Mouse (Mus musculus) activated CD4-positive, CD25-positive, alpha-beta regulatory T cell, adult 9 weeks (primary cell): ENCODE measurements around the gene Lpcat2. TPM values are rescaled to one million over a fixed set of nuclear protein-coding genes. Genes with fewer than 3 reads are reported as not detected.

ENCODE experiments used
- polyA plus RNA-seq: library from polyadenylated mRNA; unstranded; fragments of 100-300 nt; shearing (Covaris generic); gene quantifications from one replicate; pipeline ENCODE4 v1.2.1, GENCODE M21; 2017

The Lpcat2 gene
- 0.78 TPM for polyA plus RNA-seq

GRCm38 (mm10) chr8:92855171-92855894 lies at the start of gene Lpcat2:
Lpcat2 (plus strand) TSS chr8:92855339.

GRCm38 (mm10) chr8:92827243-92828034 lies 27.7 kb upstream of the Lpcat2 start, which contains the start of gene Mmp2:
Mmp2 (plus strand) TSS chr8:92827291.

GRCm38 (mm10) chr8:92901107-92901506 lies 46.0 kb downstream of the Lpcat2 start, which contains the start of gene Capns2:
Capns2 (plus strand) TSS chr8:92901407.

GRCm38 (mm10) chr8:92959779-92960178 lies 104.6 kb downstream of the Lpcat2 start, which contains the start of gene Slc6a2:
Slc6a2 (plus strand) TSS chr8:92960079.

Other genes starting within 250 kb of the Lpcat2 start
- not detected for gene Irx6, start 181.1 kb upstream of the Lpcat2 start, polyA plus RNA-seq
- not detected for gene Mmp2, start 28.0 kb upstream of the Lpcat2 start, polyA plus RNA-seq
- gene Capns2, start 46.1 kb downstream of the Lpcat2 start, polyA plus RNA-seq = not detected
- not detected for gene Slc6a2, start 104.7 kb downstream of the Lpcat2 start, polyA plus RNA-seq
- not detected for gene Ces1a, start 192.9 kb downstream of the Lpcat2 start, polyA plus RNA-seq
- not detected for gene Ces1b, start 224.7 kb downstream of the Lpcat2 start, polyA plus RNA-seq